Mouse (Mus musculus) layer of hippocampus, adult 8-10 months (tissue): ENCODE data around the gene Rrad. TPM values are rescaled to one million over a fixed set of nuclear protein-coding genes. Genes with fewer than 3 reads are reported as not detected.

Experiments used
- total RNA-seq, 4 experiments: library from RNA; stranded (reverse); gene quantifications; 2 replicates each; pipeline ENCODE4 v1.2.4; 2022

Gene Rrad
- total RNA-seq, 4 experiments from 2014 or later = 1.5 to 3.2 (median 1.9) TPM

Other genes with a start within 250 kb of the Rrad start
- gene Cmtm4, start 235.5 kb downstream of the Rrad start, total RNA-seq = 10 to 100 TPM; 59.8 to 75.9 (median 66.7) TPM
- gene Dync1li2, start 188.3 kb downstream of the Rrad start, total RNA-seq = 100 to 1,000 TPM; 230 to 304 (median 242) TPM
- under 1 TPM; 0.65 to 0.80 (median 0.74) TPM for gene Terb1, start 121.4 kb downstream of the Rrad start, total RNA-seq
- 10 to 100 TPM; 48.5 to 59.0 (median 51.3) TPM for gene Nae1, start 96.7 kb downstream of the Rrad start, total RNA-seq
- gene Car7, start 96.6 kb downstream of the Rrad start, total RNA-seq = 10 to 100 TPM; 17.9 to 28.0 (median 21.8) TPM
- gene Pdp2, start 39.9 kb downstream of the Rrad start, total RNA-seq = 10 to 100 TPM in 1 of 4 experiments, 1 to 10 TPM in 3; 8.0 to 10.2 (median 9.0) TPM
- not detected for gene Cdh16, start 6.9 kb downstream of the Rrad start, total RNA-seq
- 10 to 100 TPM; 25.0 to 32.7 (median 30.3) TPM for gene Ciao2b, start 10.6 kb upstream of the Rrad start, total RNA-seq
- gene Ces2a, start 102.7 kb upstream of the Rrad start, total RNA-seq = not detected
- gene Ces2b, start 200.2 kb upstream of the Rrad start, total RNA-seq = under 1 TPM in 1 of 4 experiments, not detected in 3; 0.21 TPM
- gene Ces2c, start 215.7 kb upstream of the Rrad start, total RNA-seq = not detected